In genomic region chr17:81035354-81035753, GRCm38 (mm10) we compare ENCODE assay signal across 20 mouse cellular contexts.
"Had no signal": no experiment of that assay in that cellular context is flagged by ENCODE, and none has a peak within 500 bp of the region (broad histone marks: within the 10 kb centered on the region; RNA-seq: fewer than 3 reads in every experiment).

No protein-coding gene starts in this region.

- H3K27ac ChIP-seq: lung, embryonic 15.5 days; macrophage; midbrain, embryonic 13.5 days; midbrain, embryonic 15.5 days; neural tube, embryonic 13.5 days; neural tube, embryonic 15.5 days had no signal

- H3K4me3 ChIP-seq: lung, embryonic 15.5 days; megakaryocyte, embryonic 14.5 days; midbrain, embryonic 13.5 days; midbrain, embryonic 15.5 days; neural tube, embryonic 13.5 days; neural tube, embryonic 15.5 days had no signal

- H3K4me2 ChIP-seq: lung, embryonic 15.5 days; midbrain, embryonic 11.5 days; midbrain, embryonic 13.5 days; midbrain, embryonic 15.5 days; neural tube, embryonic 13.5 days; neural tube, embryonic 15.5 days had no signal

- H3K9ac ChIP-seq: lung, embryonic 15.5 days; midbrain, embryonic 13.5 days; midbrain, embryonic 15.5 days; neural tube, embryonic 13.5 days; neural tube, embryonic 15.5 days had no signal

- H3K9me3 ChIP-seq: lung, embryonic 15.5 days; midbrain, embryonic 13.5 days; midbrain, embryonic 15.5 days; neural tube, embryonic 13.5 days; neural tube, embryonic 15.5 days had no signal

- DNase-seq: lung, adult 2 months; lung, postnatal 14 days; lung, postnatal 36 days; retina, postnatal 1 day; right cerebral cortex, adult 18-20 months; right cerebral cortex, postnatal 25 days; right cerebral cortex, postnatal 4 days; spleen, adult 18-20 months; thymus, adult 18-20 months; thymus, postnatal 14 days; thymus, postnatal 36 days had no signal

- ATAC-seq: lung, postnatal 0 days; midbrain, embryonic 13.5 days; midbrain, embryonic 15.5 days had no signal

- H3K27me3 ChIP-seq: lung, embryonic 15.5 days; megakaryocyte, embryonic 14.5 days; midbrain, embryonic 13.5 days; midbrain, embryonic 15.5 days; neural tube, embryonic 13.5 days; neural tube, embryonic 15.5 days had no signal

- H3K36me3 ChIP-seq: midbrain, embryonic 15.5 days had no signal

- H3K4me1 ChIP-seq: lung, embryonic 15.5 days; midbrain, embryonic 13.5 days; midbrain, embryonic 15.5 days; neural tube, embryonic 13.5 days; neural tube, embryonic 15.5 days had no signal
